Mouse (Mus musculus) lung, adult 2 months (tissue): Measurements from ENCODE around the gene Dhx36.

ENCODE experiments used
- CTCF ChIP-seq: fragments of 200-500 bp; IDR thresholded peaks from 2 replicates; pipeline ENCODE4 v1.5.1; 2011; ENCODE audit warnings: mild to moderate bottlenecking, low read length, control low read depth; ENCODE audit not compliant: insufficient read depth
- POLR2A ChIP-seq: fragments of 200-500 bp; IDR thresholded peaks from 2 replicates; pipeline ENCODE4 v1.6.1; 2011; ENCODE audit warnings: low read depth, mild to moderate bottlenecking, control low read depth, low read length, borderline replicate concordance; ENCODE audit errors: extremely low read depth

GRCm38 (mm10) chr3:62492568-62492967, 14.2 kb downstream of the Dhx36 start:
- TF ChIP-seq CTCF = no peak
- TF ChIP-seq POLR2A = no peak
